Mouse (Mus musculus) kidney, adult 2 months (tissue): Measurements from ENCODE around the gene Krtap13.

Experiments
- CTCF ChIP-seq: fragments of 200-500 bp; conservative IDR thresholded peaks from 2 replicates; pipeline ENCODE4 v1.5.1; 2011; ENCODE audit warnings: low read depth, mild to moderate bottlenecking, control low read depth, low read length, moderate library complexity, mixed read lengths; ENCODE audit not compliant: insufficient read depth, insufficient read length
- POLR2A ChIP-seq: fragments of 200-500 bp; IDR thresholded peaks from one replicate; pipeline ENCODE4 v1.6.1; 2011; ENCODE audit warnings: low read depth, low read length, control low read depth

- no peak for TF ChIP-seq POLR2A
- no peak for TF ChIP-seq CTCF
Observed at GRCm38 (mm10) chr16:88786786-88787185, 35.4 kb upstream of the Krtap13 start.
